Mouse (Mus musculus): Measurements from ENCODE around the gene Casp2.

- TF ChIP-seq CTCF (IDR thresholded peaks at IDR 0.05; ENCODE audit: borderline replicate concordance, insufficient read depth, low read depth, low read length) (no peak), POLR2A (IDR thresholded peaks at IDR 0.05; ENCODE audit: borderline replicate concordance, insufficient read depth, low read length) (no peak)
Measured at GRCm38 (mm10) chr6:42270817-42271216, 6.0 kb downstream of the Casp2 start.
